Mouse (Mus musculus): ENCODE measurements around the gene Ccser1. TPM values are rescaled to one million over a fixed set of nuclear protein-coding genes. Genes with fewer than 3 reads are reported as not detected.
A peak's percentile ranks its signal among the peaks of the same experiment; 100 is the strongest.

Gene Ccser1
- 10 to 100 TPM; 29.9 to 30.5 TPM for total RNA-seq (2021)
- long read RNA-seq, partial matches to known transcripts = 1 of 8 reads
- long read RNA-seq, other reads (novel, unspliced or antisense) = 7 of 8 reads

DNA sequence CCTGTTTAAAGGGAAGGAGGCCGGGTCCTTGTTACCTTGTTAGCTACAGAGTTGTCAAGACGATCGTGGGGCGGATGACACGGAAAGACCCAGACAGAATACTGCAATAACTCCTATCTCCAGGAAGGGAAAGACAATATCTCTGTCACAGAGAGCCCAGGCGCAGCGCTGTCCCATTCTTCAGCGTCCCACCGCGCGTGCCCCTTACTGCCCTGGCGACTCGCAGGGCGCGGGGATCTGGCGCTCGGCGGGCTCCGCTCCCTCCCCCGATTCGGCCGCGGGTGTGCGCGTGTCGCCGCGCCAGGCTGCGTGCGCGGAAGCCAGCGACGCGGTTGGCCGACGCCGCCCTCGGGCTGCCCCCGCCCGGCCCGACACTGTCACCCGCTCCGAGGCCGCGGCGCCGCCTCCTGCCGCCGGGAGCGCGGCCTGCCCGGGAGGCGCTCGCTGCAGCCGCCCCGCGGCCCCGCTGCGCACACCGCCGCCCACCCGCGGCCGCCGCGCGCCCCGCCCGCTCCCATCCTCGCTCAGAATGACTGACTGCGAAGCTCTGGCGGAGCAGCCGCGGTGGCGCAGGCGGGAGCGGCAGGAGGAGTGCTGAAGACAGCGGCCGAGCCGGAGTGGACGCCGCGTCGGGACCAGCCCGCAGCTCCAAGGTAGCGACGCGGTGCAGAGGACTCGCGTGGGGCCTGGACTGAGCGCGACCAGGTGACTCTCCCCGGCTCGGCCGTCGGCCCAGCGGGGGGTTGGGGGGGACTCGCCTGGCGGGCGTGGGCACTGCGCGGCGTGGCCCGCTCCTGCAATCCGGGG, at the start of gene Ccser1:
TSS of gene Ccser1 (plus strand) at position 376 of the 807 bp plus-strand sequence.
- peak; percentile 62 to 77 for DNase-seq (ENCODE audit: low spot score in 2 of 2)

DNA sequence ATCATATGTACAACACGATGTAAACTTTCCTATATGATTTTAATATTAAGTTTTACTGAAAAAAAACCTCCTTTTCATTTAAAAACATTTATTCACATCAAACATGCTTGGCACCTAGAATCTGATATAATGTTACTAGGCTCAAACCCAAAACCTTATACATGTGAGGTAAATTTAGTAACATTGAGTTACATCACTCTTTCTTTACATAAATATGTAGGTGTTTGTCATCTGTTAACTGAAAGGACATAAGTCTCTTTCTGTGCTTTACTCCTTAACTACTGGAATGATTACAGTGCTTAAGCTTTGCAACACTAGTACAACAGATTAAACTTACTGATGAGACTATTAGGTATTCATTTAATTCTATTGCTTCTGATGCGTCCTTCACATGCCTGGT, 43.7 kb upstream of the Ccser1 start:
- DNase-seq (ENCODE audit: low spot score in 2 of 2) = no peak

DNA sequence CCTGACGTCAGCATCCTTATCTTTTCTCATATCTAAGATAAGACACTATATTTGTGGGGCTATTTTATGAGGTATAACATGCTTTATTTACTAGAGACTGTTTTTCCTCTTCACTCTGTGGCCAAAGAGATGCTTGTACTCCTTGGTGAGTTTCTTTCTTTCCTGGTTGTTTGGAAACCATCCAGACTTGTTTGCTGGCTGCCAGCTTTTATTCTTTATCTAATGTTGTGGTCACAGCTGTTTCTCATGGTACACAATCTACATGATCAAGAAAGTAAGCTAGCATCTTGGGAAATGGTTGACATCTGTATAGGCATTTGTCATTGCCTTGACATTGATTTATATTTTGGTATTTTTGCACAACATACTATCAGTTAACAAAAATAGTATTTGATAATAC, 37.1 kb upstream of the Ccser1 start:
- DNase-seq (ENCODE audit: low spot score in 2 of 2) = no peak

DNA sequence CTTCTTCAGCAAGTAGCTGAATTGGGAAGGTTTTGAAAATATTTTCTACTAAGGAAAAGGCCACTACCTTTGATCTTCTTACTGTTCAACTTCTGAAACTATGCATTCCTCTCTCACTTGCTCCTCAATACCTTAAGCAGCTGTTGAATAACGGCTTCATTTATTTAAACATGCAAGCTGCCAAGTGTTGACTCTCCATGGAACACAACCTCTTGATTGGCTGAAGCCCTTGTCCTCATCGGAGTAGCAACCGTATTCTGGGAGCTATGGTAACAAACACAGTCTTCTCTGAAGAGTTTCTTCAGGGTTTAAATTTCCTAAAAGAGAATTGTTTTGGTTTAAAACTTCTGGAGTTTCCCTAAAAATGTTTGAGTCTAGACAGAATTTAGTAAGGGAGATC, 27.2 kb upstream of the Ccser1 start:
- no peak for DNase-seq (ENCODE audit: low spot score in 2 of 2)

DNA sequence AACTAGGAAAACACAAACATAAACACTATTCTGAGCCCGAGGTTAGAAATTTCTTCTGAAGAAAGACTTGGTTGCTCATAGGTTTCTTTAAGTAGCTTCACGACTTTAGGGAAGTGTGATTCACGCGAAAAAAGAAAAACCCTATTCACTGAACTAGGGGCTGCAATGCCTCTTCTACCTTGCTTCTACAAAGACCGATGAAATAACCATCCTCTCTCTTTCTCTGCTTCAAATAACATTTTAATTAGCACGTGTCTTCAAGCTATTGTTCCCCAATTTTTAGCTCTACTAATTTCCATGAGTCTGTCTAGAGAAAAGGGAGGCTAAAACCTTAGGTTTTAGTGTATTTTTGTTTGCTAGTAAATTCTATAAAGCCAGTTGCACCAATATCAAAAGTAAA, 25.5 kb upstream of the Ccser1 start:
- DNase-seq (ENCODE audit: low spot score in 2 of 2) = no peak

DNA sequence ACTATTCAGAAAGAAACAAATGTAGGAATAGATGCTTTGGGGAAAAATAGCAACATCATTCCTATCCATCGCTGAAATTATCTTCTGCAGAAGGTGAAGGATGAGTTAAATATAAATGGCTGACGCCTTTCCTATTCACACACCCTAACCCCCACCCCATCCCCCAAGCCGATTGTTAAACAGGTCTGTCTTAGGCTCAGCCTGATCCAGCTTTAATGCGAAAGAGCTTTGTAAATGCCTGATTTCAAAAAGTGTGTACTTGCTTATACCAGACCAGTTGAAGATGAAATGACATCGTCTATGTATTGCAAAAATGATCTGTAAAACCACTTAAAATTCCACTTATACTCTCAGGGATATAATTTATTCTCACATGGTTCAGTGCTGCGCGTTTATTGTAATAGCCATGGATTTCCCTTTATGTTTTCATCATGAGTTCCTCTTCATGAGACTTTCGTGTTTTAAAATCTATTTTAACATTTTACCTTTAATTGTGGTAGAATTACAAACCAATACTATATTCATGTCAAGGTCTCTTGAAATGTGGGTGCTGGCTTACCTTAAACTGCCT, 25.0 kb upstream of the Ccser1 start:
- no peak for DNase-seq (ENCODE audit: low spot score in 2 of 2)

DNA sequence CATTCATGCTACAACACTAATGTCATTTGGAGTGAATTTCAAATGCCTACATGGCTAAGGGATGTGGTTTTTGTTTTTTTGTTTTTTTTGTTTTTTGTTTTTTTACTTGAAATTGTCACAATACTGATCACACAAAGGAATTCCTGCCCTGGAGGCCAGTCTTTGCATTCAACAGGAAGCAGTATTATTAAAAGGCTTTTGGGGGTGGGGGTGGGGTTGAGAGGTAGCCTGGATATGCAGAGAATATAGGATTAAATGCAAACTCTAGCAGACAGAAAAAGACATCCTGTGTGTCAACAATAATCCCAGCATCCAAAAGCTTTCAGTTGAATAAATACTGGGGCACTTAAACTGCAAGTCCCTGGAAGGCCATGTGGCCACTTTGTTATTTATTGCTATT, 24.4 kb upstream of the Ccser1 start:
- no peak for DNase-seq (ENCODE audit: low spot score in 2 of 2)

DNA sequence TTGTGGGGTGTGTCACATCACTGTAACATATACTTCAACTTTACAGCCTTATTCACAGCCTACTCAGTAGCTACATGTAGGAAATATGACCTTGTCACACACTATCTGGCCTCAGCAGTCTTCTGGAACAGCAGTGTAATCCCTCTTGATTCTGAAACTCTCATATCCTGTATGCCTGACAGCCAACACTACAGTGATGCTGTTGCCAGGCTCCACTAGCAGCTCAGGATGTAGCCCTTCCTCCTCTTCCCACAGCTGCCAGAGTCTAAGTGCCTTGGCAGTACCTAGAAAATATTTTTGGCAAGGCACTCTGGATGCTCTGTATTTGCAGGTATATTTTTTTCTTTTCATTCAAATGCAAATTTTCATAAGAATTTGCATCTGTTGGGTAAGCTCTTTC, 18.0 kb upstream of the Ccser1 start:
- no peak for DNase-seq (ENCODE audit: low spot score in 2 of 2)

DNA sequence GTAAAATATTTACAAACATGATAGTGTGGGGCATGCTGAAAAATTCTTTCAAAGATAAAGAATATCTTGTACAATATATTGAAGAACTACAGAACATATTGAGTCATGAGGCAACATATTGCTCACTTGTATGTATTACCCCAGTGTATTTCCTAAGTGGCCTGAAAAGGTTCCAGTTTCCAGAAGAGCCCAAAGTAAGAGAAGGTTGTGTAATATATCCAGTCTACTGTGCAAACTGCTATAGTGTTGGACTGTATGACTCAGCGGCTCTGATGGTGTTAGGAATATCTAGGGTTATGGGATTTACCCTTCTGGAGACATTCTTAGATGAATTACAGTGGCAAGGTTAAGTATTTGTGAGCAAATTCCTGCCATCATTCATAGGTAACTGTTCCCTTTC, 13.2 kb upstream of the Ccser1 start:
- DNase-seq (ENCODE audit: low spot score in 2 of 2) = no peak

DNA sequence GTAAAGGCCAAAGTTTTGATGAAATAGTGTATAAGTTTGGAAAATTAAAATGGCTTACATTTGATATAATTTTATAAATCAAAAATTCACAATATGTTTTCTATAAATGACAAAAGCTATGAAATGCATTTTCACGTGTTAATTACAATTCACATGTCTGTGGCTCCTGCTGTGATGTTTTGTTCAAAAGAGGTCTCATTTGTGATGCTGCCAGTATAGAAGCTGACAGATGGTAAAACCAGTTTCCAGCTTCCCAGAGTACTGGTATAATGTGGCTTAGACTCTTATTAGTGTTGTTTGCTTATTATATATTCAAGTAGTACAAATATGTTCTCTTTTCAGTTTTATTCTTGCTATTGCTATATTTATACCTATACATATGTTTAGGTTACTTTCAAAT, 4.0 kb upstream of the Ccser1 start:
- DNase-seq (ENCODE audit: low spot score in 2 of 2) = peak in 1 of 2 experiments; percentile 38

DNA sequence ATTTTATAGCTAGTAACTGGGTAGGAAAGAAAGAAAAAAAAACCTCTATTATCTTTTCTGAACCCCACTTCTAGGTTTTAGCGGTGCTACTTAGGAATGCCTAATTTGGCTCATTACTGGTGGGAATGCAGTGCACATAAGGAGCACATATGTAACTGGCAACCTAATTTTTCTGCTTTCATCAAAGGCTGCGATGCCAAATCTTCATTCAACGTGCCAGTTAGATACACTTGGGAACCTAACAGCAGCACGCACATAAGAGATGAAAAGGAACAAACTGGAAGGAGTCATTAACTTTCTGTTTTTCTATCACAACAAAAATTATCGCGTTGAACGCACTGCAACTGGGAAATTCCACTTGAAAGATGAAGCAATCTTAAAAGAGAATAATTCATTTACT, 2.6 kb upstream of the Ccser1 start:
- no peak for DNase-seq (ENCODE audit: low spot score in 2 of 2)

DNA sequence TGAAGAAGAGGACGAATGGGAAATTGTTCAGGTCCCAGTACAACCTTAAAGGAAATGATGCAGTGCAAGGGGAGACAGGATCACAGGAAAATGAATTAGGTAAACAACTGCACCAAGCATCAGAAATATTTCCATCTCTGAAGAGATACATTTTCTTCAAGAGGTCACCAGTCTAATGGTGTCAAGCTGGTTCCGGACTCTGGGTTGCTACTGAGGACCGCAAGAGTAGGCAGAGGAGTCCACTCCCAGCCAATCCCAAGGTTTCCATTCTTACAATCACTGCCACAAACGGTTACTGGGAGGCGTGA, 529 bp upstream of the Ccser1 start:
- DNase-seq (ENCODE audit: low spot score in 2 of 2) = no peak

DNA sequence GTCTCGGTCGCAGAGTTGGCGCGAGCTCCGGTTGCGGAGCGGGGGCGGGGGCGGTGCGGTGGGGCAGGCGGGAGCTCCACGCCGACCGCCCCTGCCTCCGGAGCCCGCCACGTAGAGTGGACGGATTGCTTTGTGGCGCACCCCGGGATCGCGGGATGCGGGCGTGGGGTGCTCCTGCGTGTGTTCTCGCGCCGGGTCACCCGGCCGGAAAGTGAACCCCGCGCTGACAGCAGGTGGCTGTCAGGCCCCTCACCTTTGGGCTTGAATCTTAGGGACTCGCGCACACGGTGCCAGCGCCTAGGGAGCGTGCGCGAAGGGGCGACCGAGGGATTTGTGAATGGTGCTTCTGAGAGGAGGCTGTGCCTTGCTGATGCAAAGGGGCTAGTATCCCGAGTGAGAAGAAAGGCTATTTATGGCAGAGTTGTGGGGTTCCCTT, 650 bp downstream of the Ccser1 start:
- DNase-seq (ENCODE audit: low spot score in 2 of 2) = peak; percentile 36 to 45

DNA sequence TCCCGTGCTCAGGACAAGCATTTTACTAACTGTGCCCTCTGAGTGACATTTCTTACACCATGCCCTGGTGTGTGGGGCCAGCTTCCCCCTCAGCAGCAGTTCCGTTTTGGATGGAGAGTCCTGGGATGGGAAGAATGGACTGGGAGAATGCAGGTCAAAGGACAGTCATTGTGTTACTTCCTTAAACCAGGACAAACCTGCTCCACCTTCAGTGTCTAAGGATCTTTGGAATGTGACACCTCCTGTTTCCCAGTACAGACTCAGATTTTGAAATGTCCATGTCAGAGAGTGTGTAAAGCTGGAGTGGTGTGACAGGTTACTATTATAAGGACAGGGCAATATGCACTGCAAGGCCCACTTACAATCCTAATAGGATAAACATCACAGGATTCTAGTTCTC, 8.9 kb downstream of the Ccser1 start:
- no peak for DNase-seq (ENCODE audit: low spot score in 2 of 2)

DNA sequence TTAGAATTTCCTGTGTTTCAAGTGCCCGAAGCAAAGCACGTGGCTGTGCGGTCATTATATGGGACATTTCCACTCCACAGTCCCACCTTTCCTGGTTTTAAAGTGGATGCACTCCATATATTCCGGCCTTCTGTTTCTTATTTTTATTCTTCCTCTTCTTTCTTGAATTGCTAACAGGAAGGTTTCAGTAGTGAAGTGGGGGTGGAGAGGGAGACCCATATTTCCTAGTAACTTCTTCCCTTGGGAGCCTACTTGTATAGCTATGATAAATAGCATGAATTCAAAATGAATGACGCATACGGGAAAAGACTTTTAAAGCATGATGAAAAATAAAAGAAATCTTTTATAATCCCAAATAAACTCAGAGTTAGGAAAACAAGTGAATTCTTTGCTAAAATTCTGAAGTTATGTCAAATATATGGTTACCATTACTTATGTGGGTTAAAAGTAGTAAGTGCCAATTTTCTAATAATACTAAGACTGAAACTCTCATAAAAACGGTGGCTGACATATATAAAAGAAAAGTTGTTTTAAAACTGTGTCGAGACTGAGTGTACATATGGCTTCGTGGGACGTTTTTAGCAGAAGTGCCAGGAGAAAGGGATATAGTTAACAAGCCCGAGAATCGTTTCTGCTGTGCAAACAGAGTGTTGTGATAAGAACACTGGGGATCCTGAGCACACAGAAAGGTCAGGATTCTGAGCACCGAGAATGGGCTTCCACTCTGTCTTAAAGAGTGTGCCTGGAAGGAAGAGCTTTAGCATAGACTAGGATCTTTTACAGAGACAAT, 11.7 kb downstream of the Ccser1 start:
- DNase-seq (ENCODE audit: low spot score in 2 of 2) = no peak

DNA sequence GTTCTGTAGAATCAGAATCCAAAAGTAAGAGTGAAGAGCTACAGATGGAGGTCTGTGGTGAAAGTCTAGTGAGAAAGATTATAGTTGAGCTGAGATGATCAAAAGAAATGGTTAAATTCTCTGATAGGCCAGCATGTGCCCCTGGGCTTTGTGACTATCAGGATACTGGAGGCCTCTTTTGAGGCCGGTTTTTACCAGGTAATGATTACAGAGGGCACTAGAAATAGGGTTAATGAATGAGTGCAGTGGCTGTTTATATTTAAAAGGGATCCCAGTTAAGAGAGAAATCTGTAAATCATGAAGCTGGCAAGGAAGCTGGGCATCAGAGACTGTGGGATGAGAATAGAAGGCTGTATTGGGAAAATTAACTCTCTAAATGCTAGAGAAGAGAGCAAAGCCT, 23.2 kb downstream of the Ccser1 start:
- DNase-seq (ENCODE audit: low spot score in 2 of 2) = no peak

DNA sequence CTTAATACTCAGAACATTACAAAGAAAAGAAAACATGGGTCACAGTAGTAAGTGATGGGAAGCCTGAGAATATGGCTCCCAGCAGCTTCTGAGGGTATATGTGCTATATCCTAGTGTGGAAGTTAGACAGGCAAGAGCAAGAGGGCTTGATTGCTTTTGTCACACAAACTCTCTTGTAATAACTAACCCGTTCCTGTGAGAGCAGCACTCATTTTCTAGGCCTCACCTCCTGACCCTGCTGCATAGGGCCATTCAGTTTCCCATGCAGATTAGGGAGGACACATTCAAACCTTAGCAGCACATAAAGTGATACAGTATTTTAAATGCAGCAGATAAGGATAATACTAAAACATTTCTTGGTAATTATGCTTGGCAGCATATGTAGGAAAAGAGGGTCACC, 25.9 kb downstream of the Ccser1 start:
- no peak for DNase-seq (ENCODE audit: low spot score in 2 of 2)

DNA sequence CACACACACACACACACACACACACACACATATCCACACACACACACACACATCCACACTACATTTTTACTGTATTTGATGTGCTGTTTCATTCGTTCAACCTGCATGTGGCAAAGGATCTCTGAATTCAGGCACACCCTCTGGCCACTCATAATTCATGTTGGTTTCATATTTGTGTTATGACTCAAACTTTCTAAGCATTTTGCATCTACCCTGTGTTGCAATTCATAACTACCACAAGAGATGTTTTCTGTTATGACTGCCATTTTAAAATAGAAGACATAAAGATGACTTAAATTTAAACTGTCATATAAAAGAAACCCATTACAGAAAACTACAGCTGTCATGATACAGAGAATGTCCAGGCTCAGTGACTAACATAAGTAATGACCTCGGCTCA, 26.5 kb downstream of the Ccser1 start:
- DNase-seq (ENCODE audit: low spot score in 2 of 2) = no peak

DNA sequence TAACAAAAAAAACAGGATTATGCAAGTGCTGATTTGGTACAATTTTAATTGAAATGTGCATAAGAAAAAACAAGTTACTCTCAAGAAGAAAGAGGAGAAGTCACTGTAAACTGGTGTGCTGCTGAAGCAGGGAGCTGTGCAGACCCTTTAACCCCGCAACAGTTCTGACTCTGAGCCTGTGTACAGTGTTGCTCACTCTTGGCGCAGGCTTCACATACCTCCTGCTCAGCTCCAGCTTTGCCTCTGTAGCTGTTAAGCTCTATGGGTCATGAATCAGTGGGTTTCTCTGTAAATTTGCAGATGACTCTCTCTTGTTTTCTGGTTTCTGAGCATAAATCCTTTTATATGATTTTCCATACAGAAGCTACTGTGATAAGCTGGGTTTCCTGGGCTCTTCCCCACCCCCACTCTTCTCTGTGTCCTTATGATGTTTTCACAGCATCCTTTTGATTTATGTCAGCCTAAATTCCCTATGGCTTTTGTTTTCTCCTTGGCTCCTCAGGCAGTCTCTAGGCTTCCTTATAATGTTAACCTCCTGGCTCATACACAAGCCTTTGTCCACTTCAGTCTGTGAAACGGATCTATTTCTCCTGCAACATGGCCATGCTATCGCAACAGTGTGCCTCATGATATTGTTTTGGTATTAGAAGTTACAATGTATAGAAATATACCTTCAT, 30.1 kb downstream of the Ccser1 start:
- DNase-seq (ENCODE audit: low spot score in 2 of 2) = no peak

DNA sequence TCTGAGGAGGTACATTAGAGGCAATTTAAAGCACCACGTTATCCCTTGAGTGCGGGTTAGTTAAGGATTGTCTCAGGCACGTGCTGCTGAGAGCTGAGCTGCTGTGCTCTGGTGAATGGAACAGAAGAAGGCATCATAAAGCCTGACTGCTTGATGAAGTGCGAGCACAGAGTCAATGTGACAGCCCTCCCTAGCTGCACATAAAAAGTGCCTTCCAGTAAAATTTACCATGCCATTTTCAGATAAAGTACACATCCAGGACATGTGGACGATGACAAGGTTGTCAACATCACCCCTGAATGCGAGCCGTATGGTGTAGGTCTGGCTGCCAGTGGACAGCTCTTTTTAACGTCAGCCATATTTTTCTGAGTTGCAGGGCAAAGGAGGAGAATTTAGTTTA, 35.6 kb downstream of the Ccser1 start:
- no peak for DNase-seq (ENCODE audit: low spot score in 2 of 2)

DNA sequence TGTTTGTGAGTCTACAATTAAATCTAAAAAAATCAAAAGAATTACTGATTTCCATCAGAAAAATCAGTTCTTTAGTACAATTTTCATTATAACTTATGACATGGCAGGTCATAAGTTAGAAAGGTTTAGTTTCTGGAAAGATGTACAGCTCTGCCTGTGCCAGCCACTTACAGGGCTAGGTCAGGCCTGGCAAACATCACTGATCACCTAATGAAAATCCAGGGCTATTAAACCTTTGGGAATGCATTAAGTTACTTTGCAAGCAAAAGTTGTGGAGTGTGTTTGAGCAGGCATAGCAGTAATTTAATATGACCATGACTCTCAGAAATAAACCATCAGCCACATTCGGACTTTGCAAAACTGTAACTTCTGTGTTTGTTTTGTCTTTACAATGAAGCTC, 36.4 kb downstream of the Ccser1 start:
- no peak for DNase-seq (ENCODE audit: low spot score in 2 of 2)

DNA sequence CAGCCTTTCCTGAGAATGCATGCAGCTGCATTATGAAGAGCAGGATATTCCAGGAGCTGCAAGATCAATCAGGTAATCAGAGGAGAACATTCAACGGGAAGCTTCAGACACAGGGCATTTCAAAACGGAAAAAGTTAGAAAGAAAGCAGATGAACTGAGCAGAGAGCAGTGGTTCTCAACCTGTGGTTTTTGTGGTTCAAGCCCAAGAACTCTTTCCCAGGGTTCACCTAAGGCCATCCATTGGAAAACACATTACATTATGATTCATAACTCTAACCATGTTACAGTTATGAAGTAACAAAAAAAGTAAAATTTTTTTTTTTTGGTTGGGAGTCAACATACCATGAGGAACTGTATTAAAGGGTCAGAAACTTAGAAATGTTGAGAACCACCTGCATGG, 37.6 kb downstream of the Ccser1 start:
- DNase-seq (ENCODE audit: low spot score in 2 of 2) = no peak
